Mouse (Mus musculus): ENCODE measurements around the gene Slc25a14. TPM values are rescaled to one million over a fixed set of nuclear protein-coding genes. Genes with fewer than 3 reads are reported as not detected.
A peak's percentile ranks its signal among the peaks of the same experiment; 100 is the strongest.

The Slc25a14 gene
- 6.6 and 8.7 TPM in 2 replicates for polyA plus RNA-seq (2015; fragmentation: Nextera tagmentation; extraction: Ambion mirVana)

DNA sequence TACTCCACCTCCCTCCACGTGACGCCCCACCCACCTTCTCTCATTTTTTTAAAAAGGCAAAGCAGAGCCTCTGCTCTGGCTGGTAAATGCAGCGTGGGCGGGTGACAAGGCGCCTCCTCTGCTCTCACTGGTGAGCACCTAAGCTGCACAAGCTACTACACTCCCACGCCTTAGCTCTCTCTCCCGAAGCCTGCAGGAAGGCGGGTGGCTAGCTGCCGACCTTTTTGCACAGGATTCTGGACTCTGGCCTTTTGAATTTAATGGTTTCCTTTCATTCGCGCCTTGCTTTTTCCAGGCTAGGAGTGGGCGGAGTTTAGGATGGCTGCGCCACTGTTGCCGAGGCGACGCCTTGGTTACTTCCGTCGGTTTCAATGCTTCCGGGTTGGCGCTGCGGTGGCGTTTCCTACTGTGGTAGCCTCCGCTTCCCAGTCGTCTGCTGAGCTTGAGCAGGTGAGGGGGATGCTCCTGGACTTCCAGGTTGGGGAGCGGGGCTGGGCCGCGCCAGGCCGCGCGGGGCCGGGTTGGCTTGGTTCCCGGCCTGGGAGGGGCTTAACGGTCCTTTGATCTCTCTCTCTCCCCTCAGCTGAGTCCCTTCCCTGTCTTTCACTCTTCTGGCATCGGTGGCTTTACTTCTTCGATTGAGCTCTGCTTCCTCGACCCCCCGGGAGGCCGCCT is at the start of gene Slc25a14:
Gene Slc25a14, plus strand, starts transcription at position 35 of the 675 bp plus-strand sequence.
- H3K9me3 ChIP-seq (replicated peaks): no peaks in the 10 kb centered on the region
- H3K36me3 ChIP-seq: no peaks in the 10 kb centered on the region
- peak; percentile 85 for ATAC-seq (replicated peaks; ENCODE audit: insufficient number of reproducible peaks, insufficient read depth, low FRiP score, low read depth)
- 15% methylated on average over 38 of the region's 38 CpGs for WGBS
- H3K4me1 ChIP-seq (replicated peaks): no peaks in the 10 kb centered on the region
- no peaks in the 10 kb centered on the region for H3K27me3 ChIP-seq
- H3K4me3 ChIP-seq: peak within 1 kb of the TSS; percentile 74
- H3K27ac ChIP-seq: peak within 1 kb of the TSS; percentile 70
- H3K4me2 ChIP-seq: peak within 1 kb of the TSS; percentile 67
- peak within 1 kb of the TSS; percentile 55 for H3K9ac ChIP-seq

GRCm38 (mm10) chrX:48583332-48583731 is 39.9 kb upstream of the Slc25a14 start:
- Histone ChIP-seq H3K36me3 (peaks cover 14% of the 10 kb centered on the region), H3K9me3 (replicated peaks) (no peaks in the 10 kb centered on the region), H3K4me1 (replicated peaks) (no peaks in the 10 kb centered on the region), H3K27me3 (no peaks in the 10 kb centered on the region), H3K27ac (no peak overlapping the region), H3K9ac (no peak overlapping the region), H3K4me3 (no peak overlapping the region), H3K4me2 (no peak overlapping the region)
- no peak for ATAC-seq (replicated peaks; ENCODE audit: insufficient number of reproducible peaks, insufficient read depth, low FRiP score, low read depth)

DNA sequence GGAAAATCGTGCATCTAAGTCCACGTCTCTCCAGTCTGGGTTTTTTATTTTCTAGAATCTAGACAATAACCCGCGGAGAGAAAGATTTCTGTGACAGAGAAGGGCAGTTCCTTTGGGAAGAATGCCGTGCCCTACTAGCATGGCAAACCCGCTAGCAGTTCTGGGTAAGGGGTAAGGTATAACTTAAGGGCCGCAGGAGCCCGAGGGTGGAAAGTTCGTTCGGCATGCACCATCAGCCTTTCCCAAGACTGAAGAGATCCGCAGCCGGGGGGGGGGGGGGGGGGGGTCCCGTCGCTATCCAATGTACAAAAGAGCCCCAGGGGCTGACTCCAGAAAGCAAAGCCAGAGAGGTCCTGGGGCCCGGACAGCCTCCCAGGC is 29.5 kb upstream of the Slc25a14 start:
- Histone ChIP-seq H3K27me3 (no peaks in the 10 kb centered on the region), H3K9me3 (replicated peaks) (no peaks in the 10 kb centered on the region), H3K9ac (peak overlapping the region; percentile 70), H3K27ac (peak overlapping the region; percentile 83), H3K4me3 (peak overlapping the region; percentile 73), H3K4me2 (peak overlapping the region; percentile 62), H3K4me1 (replicated peaks) (0 out of 2 replicates have a peak, but pooled peaks cover 2% of the 10 kb centered on the region), H3K36me3 (peaks cover 5% of the 10 kb centered on the region; the same call in 1 of the 2 replicates)
- ATAC-seq (replicated peaks; ENCODE audit: insufficient number of reproducible peaks, insufficient read depth, low FRiP score, low read depth): peak; percentile 41
- WGBS: 9% methylated on average over 11 of the region's 15 CpGs

DNA sequence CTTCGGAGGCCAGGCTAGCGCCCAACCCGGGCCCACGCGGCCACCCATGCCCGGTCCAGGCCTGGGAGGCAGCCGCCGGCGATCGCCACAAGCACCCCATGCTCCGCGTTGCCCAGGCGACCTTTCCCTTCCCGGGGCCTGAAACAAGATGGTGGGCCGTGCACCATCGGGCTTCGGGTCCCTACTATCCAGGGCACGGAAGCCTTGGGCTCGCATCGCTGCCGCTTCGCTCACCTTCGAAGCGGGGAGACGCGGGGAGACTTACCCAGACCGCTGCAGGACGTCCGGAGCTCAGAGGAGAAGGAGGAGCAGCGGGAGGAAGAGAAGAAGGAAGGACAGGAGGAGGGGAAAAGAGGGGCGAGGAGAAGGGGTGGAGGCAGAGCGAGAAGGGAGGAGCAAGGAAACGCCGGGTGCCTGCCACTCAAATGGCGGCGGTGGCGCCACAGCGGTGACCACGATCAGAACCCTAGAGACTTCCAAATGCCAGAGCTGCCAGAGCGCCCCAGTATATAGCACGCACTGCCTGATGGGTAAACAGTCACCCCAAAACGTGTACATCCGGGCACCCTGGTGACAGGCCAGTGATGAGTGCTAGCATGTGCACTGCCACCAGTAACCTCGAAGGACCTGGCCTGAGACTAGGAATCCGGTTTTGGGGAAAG is 29.0 kb upstream of the Slc25a14 start, which contains the start of gene Zfp280c:
Gene Zfp280c, minus strand, starts transcription at position 406 of the 662 bp plus-strand sequence.
- peaks cover 5% of the 10 kb centered on the region; the same call in 1 of the 2 replicates for H3K36me3 ChIP-seq
- 0 out of 2 replicates have a peak, but pooled peaks cover 2% of the 10 kb centered on the region for H3K4me1 ChIP-seq (replicated peaks)
- H3K27me3 ChIP-seq: no peaks in the 10 kb centered on the region
- peak; percentile 88 for ATAC-seq (replicated peaks; ENCODE audit: insufficient number of reproducible peaks, insufficient read depth, low FRiP score, low read depth)
- H3K9me3 ChIP-seq (replicated peaks): no peaks in the 10 kb centered on the region
- WGBS: 10% methylated on average over 45 of the region's 45 CpGs
- H3K27ac ChIP-seq: peak within 1 kb of the TSS; percentile 83
- H3K4me3 ChIP-seq: peak within 1 kb of the TSS; percentile 73
- H3K9ac ChIP-seq: peak within 1 kb of the TSS; percentile 70
- H3K4me2 ChIP-seq: peak within 1 kb of the TSS; percentile 62

DNA sequence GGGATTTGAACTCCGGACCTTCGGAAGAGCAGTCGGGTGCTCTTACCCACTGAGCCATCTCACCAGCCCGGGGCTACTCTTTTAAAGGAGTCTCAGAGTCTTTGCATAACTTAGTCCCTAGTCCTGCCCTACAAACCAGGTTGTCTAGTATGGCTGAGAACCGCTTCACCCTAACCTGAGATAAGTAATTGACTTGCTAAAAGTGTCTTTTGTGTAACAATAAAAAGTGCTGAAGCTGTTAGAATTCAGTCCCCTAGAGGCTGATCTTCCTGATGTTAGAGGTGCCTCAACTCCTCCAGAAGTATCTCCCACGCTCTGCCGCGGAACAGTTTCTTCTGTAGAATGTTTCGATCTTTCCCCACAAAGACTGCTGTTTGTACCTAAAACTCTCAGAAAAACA is 27.2 kb upstream of the Slc25a14 start:
- Histone ChIP-seq H3K9ac (no peak overlapping the region), H3K4me1 (replicated peaks) (0 out of 2 replicates have a peak, but pooled peaks cover 2% of the 10 kb centered on the region), H3K4me2 (no peak overlapping the region), H3K36me3 (peaks cover under 1% of the 10 kb centered on the region; the same call in 1 of the 2 replicates), H3K4me3 (no peak overlapping the region), H3K9me3 (replicated peaks) (no peaks in the 10 kb centered on the region), H3K27me3 (no peaks in the 10 kb centered on the region), H3K27ac (no peak overlapping the region)
- ATAC-seq (replicated peaks; ENCODE audit: insufficient number of reproducible peaks, insufficient read depth, low FRiP score, low read depth): no peak
- WGBS: 71% methylated on average over 9 of the region's 9 CpGs

- Histone ChIP-seq H3K36me3 (no peaks in the 10 kb centered on the region), H3K27ac (no peak overlapping the region), H3K27me3 (no peaks in the 10 kb centered on the region), H3K4me2 (no peak overlapping the region), H3K4me3 (no peak overlapping the region), H3K9me3 (replicated peaks) (no peaks in the 10 kb centered on the region), H3K9ac (no peak overlapping the region), H3K4me1 (replicated peaks) (0 out of 2 replicates have a peak, but pooled peaks cover 2% of the 10 kb centered on the region)
- ATAC-seq (replicated peaks; ENCODE audit: insufficient number of reproducible peaks, insufficient read depth, low FRiP score, low read depth): no peak
- 56% methylated on average over 5 of the region's 5 CpGs for WGBS
Observed at GRCm38 (mm10) chrX:48596906-48597305, 26.3 kb upstream of the Slc25a14 start.

GRCm38 (mm10) chrX:48604872-48605271 is 18.3 kb upstream of the Slc25a14 start:
- no peak overlapping the region for H3K9ac ChIP-seq
- H3K4me3 ChIP-seq: no peak overlapping the region
- H3K4me2 ChIP-seq: no peak overlapping the region
- no peak for ATAC-seq (replicated peaks; ENCODE audit: insufficient number of reproducible peaks, insufficient read depth, low FRiP score, low read depth)
- 45% methylated on average over 2 of the region's 2 CpGs for WGBS
- H3K27ac ChIP-seq: no peak overlapping the region
- H3K36me3 ChIP-seq: no peaks in the 10 kb centered on the region
- no peaks in the 10 kb centered on the region for H3K4me1 ChIP-seq (replicated peaks)
- H3K27me3 ChIP-seq: no peaks in the 10 kb centered on the region
- no peaks in the 10 kb centered on the region for H3K9me3 ChIP-seq (replicated peaks)

GRCm38 (mm10) chrX:48623049-48623378 is 199 bp upstream of the Slc25a14 start:
- no peaks in the 10 kb centered on the region for H3K4me1 ChIP-seq (replicated peaks)
- no peaks in the 10 kb centered on the region for H3K9me3 ChIP-seq (replicated peaks)
- ATAC-seq (replicated peaks; ENCODE audit: insufficient number of reproducible peaks, insufficient read depth, low FRiP score, low read depth): no peak
- peak overlapping the region; percentile 70 for H3K27ac ChIP-seq
- 17% methylated on average over 4 of the region's 4 CpGs for WGBS
- H3K4me3 ChIP-seq: peak overlapping the region; percentile 74
- H3K36me3 ChIP-seq: no peaks in the 10 kb centered on the region
- H3K9ac ChIP-seq: peak overlapping the region; percentile 55
- H3K27me3 ChIP-seq: no peaks in the 10 kb centered on the region
- peak overlapping the region; percentile 67 for H3K4me2 ChIP-seq

GRCm38 (mm10) chrX:48624054-48624420 is 824 bp downstream of the Slc25a14 start:
- Histone ChIP-seq H3K9ac (peak overlapping the region; percentile 55), H3K27me3 (no peaks in the 10 kb centered on the region), H3K4me2 (peak overlapping the region; percentile 67), H3K36me3 (no peaks in the 10 kb centered on the region), H3K27ac (peak overlapping the region; percentile 70), H3K9me3 (replicated peaks) (no peaks in the 10 kb centered on the region), H3K4me1 (replicated peaks) (no peaks in the 10 kb centered on the region), H3K4me3 (peak overlapping the region; percentile 74)
- WGBS: 26% methylated on average over 9 of the region's 9 CpGs
- ATAC-seq (replicated peaks; ENCODE audit: insufficient number of reproducible peaks, insufficient read depth, low FRiP score, low read depth): no peak

GRCm38 (mm10) chrX:48637032-48637431 is 13.8 kb downstream of the Slc25a14 start:
- Histone ChIP-seq H3K36me3 (no peaks in the 10 kb centered on the region), H3K9me3 (replicated peaks) (no peaks in the 10 kb centered on the region), H3K4me3 (no peak overlapping the region), H3K4me1 (replicated peaks) (no peaks in the 10 kb centered on the region), H3K27me3 (no peaks in the 10 kb centered on the region), H3K4me2 (no peak overlapping the region), H3K27ac (no peak overlapping the region), H3K9ac (no peak overlapping the region)
- WGBS: 68% methylated on average over 2 of the region's 2 CpGs
- ATAC-seq (replicated peaks; ENCODE audit: insufficient number of reproducible peaks, insufficient read depth, low FRiP score, low read depth): no peak

DNA sequence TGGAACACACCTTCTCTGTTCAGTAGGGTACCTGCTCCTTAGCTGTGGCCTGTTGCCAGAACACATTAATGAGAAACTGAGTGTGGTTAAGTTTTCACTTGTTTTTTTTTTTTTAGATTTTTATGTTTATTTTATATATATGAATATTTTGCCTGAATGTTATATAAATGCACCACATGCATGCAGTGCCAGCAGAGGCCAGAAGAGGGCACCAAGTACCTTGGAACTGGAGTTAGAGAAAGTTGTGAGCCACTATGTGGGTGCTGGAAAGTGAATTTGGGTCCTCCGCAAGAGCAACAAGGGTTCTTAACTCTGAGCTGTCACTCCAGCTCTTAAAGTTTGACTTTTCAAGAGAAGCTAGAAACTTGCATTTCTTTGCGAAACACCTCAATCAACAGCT is 20.9 kb downstream of the Slc25a14 start:
- H3K4me3 ChIP-seq: no peak overlapping the region
- no peaks in the 10 kb centered on the region for H3K4me1 ChIP-seq (replicated peaks)
- H3K9ac ChIP-seq: no peak overlapping the region
- H3K4me2 ChIP-seq: no peak overlapping the region
- no peaks in the 10 kb centered on the region for H3K27me3 ChIP-seq
- no peak overlapping the region for H3K27ac ChIP-seq
- WGBS: 89% methylated on average over 2 of the region's 2 CpGs
- no peaks in the 10 kb centered on the region for H3K36me3 ChIP-seq
- H3K9me3 ChIP-seq (replicated peaks): no peaks in the 10 kb centered on the region
- no peak for ATAC-seq (replicated peaks; ENCODE audit: insufficient number of reproducible peaks, insufficient read depth, low FRiP score, low read depth)

Measured in heart, embryonic 15.5 days (tissue).